Mouse (Mus musculus) CD4-positive, CD25-positive, alpha-beta regulatory T cell, adult 4 months (primary cell): Measurements from ENCODE around the gene Nup62cl. TPM values are rescaled to one million over a fixed set of nuclear protein-coding genes. Genes with fewer than 3 reads are reported as not detected.

Source experiments
- ATAC-seq: one replicate; pipeline ENCODE4 v1.8.0; 2017
- polyA plus RNA-seq, 2 experiments: library from polyadenylated mRNA; unstranded; fragments of 100-300 nt; shearing (Covaris generic); gene quantifications; one replicate each; pipeline ENCODE4 v1.2.1; 2017

The Nup62cl gene
- polyA plus RNA-seq: not detected

- ATAC-seq: peak; percentile 61
Observed at GRCm38 (mm10) chrX:140062135-140062975, at the start of gene Nup62cl, which contains the start of gene Pih1h3b. TSS of gene Nup62cl (minus strand) at chrX:140062712. TSS of gene Pih1h3b (plus strand) at chrX:140062879.

DNA sequence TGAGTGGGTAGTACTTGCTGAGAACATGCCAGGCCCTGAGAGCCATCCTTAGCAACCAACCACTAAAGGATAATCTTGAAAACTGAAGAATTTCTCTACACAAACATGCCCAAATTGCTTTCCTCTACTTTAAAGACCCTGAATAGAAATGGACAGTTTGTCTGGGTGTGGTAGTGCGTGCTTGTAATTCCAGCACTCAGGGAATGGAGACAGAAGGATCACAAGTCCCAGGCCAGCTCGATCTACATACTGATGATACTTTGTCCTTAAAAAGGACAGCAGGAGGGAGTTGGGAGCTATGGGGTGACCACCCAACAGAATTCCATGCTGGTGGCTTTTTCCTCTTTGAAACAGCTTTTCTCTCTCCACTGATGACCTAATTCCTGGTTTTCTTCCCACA is 31.6 kb upstream of the Nup62cl start:
- no peak for ATAC-seq

- no peak for ATAC-seq
Observed at GRCm38 (mm10) chrX:140082535-140082934, 20.0 kb upstream of the Nup62cl start.

DNA sequence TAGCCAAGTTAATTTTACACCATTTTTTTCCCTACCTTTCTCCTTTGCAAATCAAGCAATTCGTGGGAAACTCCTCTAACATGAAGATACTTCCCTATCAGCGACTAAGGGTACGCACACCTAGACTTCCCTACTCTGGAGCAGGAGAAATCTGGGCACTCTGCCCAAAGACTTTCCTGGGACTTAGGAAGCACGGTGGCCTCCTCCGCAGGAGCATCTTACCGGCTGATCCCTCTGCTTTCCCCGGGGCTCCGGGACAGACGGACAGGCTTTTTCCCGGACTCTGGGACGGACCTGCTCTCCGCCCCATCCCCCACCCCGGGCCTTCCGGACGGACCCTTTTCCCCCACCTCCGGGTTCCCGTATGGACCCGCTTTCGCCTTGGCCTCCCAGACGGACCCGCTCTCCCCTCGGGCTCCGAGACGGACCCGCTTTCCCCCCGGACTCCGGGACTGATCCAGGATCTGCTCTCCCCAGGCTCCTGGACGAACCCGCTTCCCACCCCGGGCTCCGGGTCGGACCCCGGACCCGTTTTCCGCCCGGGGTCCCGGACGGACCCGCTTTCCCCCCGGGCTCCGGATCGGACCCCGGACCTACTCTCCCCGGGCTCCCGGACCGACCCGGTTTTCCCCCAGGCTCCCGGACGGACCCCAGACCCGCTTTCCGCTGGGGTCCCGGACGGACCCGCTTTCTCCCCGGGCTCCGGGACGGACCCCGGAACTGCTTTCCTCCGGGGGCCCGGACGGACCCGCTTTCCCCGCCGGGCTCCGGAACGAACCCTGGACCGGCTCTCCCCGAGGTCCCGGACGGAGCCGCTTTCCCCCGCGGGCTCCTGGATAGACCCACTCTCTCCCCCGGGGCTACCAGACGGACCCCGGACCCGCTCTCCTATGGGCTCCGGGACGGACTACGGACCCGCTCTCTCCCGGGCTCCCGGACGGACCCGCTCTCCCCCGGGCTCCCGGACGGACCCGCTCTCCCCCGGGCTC is 1.3 kb downstream of the Nup62cl start:
- ATAC-seq: no peak

DNA sequence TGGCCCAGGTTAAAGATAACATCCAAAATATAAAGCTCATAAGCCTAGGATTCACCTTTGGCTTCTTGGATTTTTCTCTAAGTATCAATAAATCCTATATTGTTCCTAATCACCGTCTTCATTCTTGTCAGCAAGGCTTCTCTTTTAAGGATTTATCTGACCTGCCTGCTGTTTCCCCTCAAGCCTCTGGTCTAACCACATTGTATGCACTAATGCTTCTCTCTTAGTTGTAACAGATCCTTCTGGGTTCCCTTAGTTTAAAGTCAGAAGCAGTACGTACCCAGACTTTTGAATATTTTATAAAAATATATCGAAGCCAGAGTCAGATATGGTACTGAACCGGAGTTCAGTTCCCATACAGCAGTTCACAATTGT is 63.8 kb downstream of the Nup62cl start:
- ATAC-seq: no peak

DNA sequence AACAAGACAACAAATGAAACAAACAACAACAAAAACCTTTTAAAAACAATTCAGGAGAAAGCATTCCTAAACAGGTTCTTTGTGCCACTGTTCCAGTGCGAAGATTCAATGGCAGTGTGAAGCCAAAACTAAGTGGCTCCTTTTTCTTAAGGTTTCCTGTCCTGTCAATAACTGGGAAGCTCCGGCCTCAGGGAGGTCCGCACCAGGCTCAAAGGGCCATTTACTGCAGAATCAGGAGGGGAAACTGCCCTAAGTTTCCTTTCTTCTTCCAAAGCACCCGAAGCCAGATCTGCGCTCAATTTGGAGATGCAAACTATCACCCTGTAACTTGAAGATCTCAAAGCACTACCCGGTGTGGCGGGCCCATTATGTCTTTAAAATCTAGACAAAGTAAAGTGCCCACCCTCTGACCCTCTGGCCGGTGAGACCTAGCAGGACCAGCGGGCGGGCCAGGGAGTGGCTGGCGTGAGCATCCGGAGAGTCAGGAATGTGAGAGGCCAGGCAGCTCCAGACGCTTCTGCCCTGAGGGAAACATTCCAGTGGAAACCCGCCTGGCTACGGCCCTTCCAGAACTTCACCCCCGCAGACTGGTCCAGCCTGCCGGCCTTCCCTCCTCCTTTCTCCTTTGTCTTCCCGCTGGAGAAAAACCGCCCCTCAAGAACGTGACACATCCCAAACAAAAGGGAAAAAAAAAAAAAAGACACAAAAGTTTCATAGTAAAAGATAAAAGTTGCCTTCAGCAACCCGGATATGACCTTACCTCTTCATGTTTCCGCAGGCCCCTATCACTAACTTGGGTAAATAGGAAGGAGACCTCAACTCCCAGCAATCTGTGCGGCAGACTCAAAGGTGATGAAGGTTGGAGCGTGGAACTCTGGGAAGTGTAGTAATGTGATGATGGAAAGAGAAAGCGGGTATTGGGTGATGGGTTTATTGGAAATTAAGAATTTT is 64.5 kb downstream of the Nup62cl start, which contains the start of gene Rbm41:
Rbm41 (minus strand) TSS at position 856 of the 951 bp plus-strand sequence.
- peak; percentile 100 for ATAC-seq

- no peak for ATAC-seq
Observed at GRCm38 (mm10) chrX:139982115-139982514, 80.4 kb downstream of the Nup62cl start.

Other genes starting within 250 kb of the Nup62cl start
- gene Morc4, start 191.0 kb downstream of the Nup62cl start, polyA plus RNA-seq: not detected
- 1 to 10 TPM; 7.0 to 8.5 TPM for gene Rbm41, start 64.1 kb downstream of the Nup62cl start, polyA plus RNA-seq
- gene Pih1h3b, start 167 bp upstream of the Nup62cl start, polyA plus RNA-seq: not detected